In genomic region chr1:35095785-35096184, GRCm38 (mm10) we compare ENCODE assay signal across 14 mouse cellular contexts.
"Had no signal": no experiment of that assay in that cellular context is flagged by ENCODE, and none has a peak within 500 bp of the region (broad histone marks: within the 10 kb centered on the region; RNA-seq: fewer than 3 reads in every experiment).

No protein-coding gene starts in this region.

- H3K27ac ChIP-seq: layer of hippocampus, adult 2 months; liver, embryonic 15.5 days; macrophage; midbrain, embryonic 12.5 days; stomach, embryonic 15.5 days had no signal

- H3K4me2 ChIP-seq: liver, embryonic 11.5 days; liver, embryonic 15.5 days; midbrain, embryonic 12.5 days; stomach, embryonic 15.5 days had no signal

- DNase-seq: kidney, postnatal 10 days; left cerebral cortex, postnatal 4 days; lung, adult 2 months; lung, postnatal 10 days; right cerebral cortex, postnatal 14 days; thymus, adult 2 months; thymus, postnatal 36 days had no signal

- H3K4me3 ChIP-seq: layer of hippocampus, adult 2 months; liver, embryonic 15.5 days; megakaryocyte, embryonic 14.5 days; midbrain, embryonic 12.5 days; stomach, embryonic 15.5 days had no signal

- H3K9ac ChIP-seq: liver, embryonic 15.5 days; midbrain, embryonic 12.5 days; stomach, embryonic 15.5 days had no signal

- H3K9me3 ChIP-seq: liver, embryonic 15.5 days; megakaryocyte, embryonic 14.5 days; midbrain, embryonic 12.5 days; stomach, embryonic 15.5 days had no signal

- H3K4me1 ChIP-seq: liver, embryonic 15.5 days; megakaryocyte, embryonic 14.5 days; stomach, embryonic 15.5 days had no signal

- H3K36me3 ChIP-seq: liver, embryonic 15.5 days; midbrain, embryonic 12.5 days; stomach, embryonic 15.5 days had no signal

- H3K27me3 ChIP-seq: liver, embryonic 15.5 days; megakaryocyte, embryonic 14.5 days; midbrain, embryonic 12.5 days; stomach, embryonic 15.5 days had no signal
